Mouse (Mus musculus) liver (tissue): ENCODE measurements around the gene Folr1.

ENCODE experiments used
- DNase-seq: peaks from one replicate; pipeline ENCODE4 v3.0.0-alpha.2; 2020; ENCODE audit warnings: mixed read lengths

Gene Folr1

GRCm38 (mm10) chr7:101868241-101869162, 2.1 kb downstream of the Folr1 start:
- DNase-seq, result no peak

GRCm38 (mm10) chr7:101867482-101867881, 3.1 kb downstream of the Folr1 start:
- DNase-seq, result no peak

DNA sequence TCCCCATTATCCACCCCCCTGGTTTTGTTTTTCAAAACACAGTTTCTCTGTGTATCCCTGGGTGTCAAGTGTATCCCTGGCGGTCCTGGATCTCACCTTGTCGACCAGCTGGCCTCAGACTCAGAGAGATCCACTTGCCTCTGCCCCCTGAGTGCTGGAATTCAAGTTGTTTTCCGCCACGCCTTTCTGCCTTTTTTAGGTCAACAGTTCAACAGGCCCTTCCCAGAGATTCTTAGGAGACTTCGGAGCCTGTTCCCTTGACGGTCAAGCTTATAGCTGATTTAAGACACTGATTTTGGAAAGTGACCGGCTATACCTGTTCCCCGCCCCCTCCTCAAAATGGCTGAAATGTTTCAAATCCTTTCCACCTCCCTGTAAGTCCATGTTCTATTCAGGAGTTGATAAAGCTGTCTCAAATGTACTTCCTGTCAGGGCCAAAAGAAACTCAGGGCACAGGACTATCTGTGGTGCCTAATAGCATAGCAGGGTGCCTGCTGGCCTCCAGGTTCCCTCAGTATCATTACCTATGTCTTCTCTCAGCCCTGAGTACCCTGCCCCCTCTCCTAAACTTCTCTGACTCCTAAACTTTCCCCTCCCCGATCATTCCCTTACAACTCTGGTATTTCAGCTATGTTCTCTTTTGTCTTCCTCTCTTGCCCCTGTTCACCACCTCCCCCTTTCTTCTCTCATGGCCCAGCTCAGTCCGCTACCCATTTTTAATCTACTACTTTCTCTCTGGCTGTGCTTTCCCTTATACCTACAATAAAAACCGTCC, 3.9 kb downstream of the Folr1 start:
- DNase-seq, result no peak

GRCm38 (mm10) chr7:101863415-101863814, 7.2 kb downstream of the Folr1 start, which contains the start of gene Anapc15:
Anapc15 (plus strand) TSS chr7:101863715.
- DNase-seq, result no peak

DNA sequence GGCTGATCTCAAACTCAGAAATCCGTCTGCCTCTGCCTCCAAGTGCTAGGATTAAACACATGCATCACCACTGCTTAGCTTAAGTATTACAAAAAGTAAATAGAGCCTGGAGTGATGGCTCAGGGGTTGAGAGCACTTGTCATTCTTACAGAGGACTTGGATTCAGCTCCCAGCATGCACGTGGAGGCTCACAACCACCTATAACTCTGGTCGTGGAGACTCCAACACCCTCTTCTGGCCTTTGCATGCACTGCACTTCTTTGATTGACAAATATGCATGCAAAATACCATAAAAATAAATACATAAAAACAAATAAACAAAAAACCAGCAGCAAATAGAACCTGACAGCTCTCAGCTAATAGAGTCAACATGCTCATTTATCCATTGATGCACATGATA, 8.3 kb downstream of the Folr1 start:
- DNase-seq, result no peak

DNA sequence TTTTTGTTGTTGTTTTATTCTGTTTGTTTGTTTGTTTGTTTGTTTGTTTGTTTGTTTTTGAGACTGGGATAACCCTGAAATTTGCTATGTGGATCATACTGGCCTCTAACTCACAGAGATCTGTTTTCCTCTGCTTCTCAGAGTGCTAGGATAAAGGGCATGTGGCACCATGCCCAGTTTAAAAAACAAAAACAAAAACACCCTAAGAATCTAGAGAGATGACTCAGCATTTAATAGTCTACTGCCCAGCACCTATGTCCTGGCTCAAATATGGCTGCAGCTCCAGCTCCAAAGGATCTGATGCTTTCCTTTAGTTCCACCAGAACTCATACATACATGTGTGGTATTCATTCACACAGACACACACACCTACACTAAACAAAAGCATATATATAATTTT, 9.6 kb downstream of the Folr1 start:
- no peak for DNase-seq

GRCm38 (mm10) chr7:101858362-101858761, 12.2 kb downstream of the Folr1 start:
- no peak for DNase-seq

DNA sequence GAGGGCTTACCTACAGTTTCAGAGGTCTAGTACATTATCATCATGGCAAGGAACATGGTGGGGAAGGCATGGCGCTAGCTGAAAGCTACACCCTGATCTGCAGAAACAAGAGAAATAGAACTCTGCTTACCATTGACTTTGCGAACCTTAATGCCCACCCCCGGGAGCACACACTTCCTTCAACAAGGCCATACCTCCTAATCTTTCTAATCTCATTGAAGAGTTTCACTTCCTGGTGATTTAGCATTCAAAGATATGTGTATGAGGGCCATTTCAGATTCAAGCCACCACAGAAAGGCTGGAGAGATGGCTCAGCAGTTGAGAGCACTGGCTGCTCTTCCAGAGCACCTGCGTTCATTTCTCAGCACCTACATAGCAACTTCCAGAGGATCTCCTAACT, 13.5 kb downstream of the Folr1 start, which contains the start of gene Folr2:
Folr2 (minus strand) TSS at position 101 of the 400 bp plus-strand sequence.
- no peak for DNase-seq

DNA sequence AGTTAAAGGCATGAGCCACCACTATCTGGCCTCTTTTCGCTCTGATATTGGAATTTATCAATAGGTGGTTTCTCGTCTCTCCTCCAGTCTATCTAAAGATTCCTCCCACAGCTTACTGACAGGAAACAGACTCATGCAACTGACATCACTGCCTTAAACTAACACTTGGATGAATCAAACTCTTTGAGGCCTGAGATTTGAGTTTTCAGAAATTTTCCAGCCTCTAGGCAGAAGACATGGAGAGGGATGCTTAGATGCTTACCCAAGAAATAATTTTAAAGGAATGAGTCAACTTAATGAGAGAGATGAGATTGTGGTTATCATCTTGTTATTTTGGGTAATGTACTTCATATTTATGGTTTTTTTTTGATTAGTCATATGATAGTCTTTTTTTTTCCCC, 16.8 kb downstream of the Folr1 start:
- DNase-seq, result no peak

DNA sequence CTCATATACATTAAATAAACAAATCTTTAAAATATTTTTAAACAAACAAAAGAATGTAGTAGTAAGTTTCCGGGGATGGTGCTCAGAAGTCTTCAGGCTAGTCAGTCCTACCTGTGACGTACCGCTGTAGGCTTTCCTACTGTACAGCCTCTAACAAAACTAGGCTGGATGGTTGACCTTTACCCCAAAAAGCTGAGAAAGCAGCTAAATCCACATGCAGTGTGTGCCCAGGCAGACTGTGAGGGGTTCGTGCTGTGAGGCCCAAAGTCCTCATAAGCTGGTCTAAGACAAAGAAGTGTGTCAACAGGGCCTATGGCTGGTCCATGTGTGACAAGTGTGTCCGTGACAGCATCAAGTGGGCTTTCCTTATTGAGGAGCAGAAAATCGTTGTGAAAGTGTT, 17.7 kb downstream of the Folr1 start:
- no peak for DNase-seq

DNA sequence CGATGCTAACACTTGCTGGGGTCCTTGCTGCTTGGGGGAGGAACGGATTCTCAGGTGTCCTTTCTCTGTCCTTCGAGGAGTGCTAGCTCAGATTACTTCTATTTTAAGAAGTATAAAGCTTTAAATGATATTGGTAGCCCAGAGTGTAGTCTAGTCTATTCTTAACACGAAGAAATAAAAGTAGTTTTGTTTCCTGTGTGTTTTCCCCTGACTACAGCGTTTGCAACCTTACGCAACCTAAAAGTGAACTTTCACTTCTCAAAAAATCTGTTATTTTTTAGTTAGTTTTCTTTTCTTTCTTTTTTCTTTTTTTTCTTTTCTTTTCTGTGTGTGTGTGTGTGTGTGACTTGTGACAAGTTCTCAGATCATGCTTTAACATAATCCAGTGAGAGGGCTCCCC, 18.9 kb downstream of the Folr1 start:
- no peak for DNase-seq

GRCm38 (mm10) chr7:101847934-101848333, 22.7 kb downstream of the Folr1 start:
- DNase-seq, result no peak

GRCm38 (mm10) chr7:101844186-101844585, 26.4 kb downstream of the Folr1 start:
- no peak for DNase-seq

GRCm38 (mm10) chr7:101837606-101838471, 32.7 kb downstream of the Folr1 start, which contains the start of gene Inppl1:
Inppl1 (minus strand) TSS chr7:101838229.
- peak; percentile 70 for DNase-seq

DNA sequence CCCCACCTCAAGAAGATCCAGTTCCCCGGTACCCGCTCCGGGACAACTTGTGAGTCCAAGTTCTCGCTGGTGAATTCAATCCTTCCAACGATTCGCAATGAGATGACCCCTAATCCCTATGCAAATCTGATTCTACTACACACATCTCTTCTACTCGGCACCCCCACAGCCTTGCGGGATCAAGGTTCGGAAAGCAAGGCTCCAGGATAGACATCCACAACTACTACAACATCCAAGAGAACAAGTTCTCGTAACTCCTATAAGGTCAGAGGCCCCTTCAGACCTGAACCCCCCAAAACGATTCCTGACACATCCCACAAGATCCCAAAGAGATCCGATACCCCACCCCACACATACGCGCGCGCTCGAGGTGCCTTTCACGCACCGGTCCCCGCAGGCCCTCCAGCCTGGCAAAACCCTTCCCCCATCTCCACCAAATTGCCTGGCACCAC, 33.4 kb downstream of the Folr1 start:
- DNase-seq, result no peak

GRCm38 (mm10) chr7:101836271-101837153, 34.1 kb downstream of the Folr1 start:
- DNase-seq, result peak; percentile 66

GRCm38 (mm10) chr7:101835457-101836109, 35.0 kb downstream of the Folr1 start:
- DNase-seq, result no peak

DNA sequence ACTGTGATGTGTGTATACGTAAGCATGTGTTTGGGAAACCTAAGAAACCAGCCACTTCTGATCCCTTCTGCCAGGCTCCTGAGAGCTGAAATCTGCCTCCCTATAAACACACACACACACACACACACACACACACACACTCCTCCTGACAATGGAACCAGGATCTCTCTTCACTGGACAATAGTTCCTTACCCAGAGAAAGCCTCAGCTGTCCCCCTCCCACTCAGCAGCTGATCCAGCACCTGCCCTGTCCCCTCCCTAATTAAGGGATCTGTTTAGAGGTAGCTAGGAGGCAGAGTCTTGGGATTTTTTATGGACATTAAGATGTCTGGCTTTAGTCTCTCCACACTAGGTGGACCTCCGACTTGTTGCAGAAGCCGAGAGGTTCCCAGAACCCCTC, 35.7 kb downstream of the Folr1 start:
- DNase-seq, result no peak

DNA sequence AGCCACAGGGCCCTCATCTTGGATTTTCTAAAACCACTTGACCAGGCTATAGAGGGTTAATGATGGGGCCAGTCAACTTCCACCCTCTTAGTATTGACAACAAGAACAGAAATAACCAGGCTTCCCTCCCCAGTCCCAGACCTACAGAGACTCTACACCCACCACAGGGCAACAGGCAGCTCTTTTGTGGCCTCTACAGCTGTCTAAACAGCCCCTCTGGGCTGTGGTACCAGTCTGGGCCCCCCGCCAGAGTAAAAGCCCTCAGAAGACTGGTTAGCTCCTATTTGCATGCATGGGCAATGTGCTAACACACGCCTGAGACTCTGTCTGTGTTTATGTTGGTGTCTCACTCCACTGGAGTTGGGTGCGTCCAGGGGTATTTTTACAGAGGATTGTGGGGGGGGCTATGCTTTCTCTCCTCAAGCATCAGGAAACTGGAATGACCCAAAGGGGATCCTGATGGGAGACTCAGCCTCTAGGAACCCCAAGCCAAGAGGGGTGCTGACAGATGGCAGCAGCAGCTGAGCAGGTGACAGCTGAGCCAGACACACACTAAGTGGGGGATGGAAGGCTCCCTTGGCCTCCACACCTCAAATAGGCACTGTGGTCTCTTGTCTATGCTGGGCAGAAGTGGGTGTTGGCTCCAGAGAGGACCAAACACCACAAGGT, 36.5 kb downstream of the Folr1 start:
- no peak for DNase-seq

DNA sequence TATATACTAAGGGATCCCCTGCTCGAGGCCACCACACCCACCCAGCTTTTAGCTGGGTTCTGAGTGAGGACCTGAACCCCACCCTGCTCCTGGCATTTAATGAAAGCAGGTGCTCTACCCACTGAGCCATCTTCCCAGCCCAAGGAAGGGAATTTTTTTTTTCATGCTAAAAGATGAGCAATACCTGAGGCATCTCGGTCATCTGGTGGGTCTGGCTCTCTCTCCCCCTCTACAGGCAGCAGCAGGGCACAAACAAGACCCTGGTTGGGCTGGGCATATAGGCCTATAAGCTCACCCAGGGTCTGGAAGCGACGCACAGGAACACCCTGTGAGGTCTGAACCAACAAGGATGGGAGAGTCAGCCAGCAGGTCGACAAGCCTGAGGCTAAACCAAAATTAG, 37.2 kb downstream of the Folr1 start:
- DNase-seq, result no peak
